Mouse (Mus musculus) E14TG2a.4 (cell line): ENCODE measurements around the gene Nkx2-1.
A peak's percentile ranks its signal among the peaks of the same experiment; 100 is the strongest.

Experiments used
- H3K27me3 ChIP-seq: 2 replicates; pipeline ENCODE4 v1.6.1; 2014; ENCODE audit warnings: low read length, control low read depth; ENCODE audit not compliant: insufficient read depth
- H3K36me3 ChIP-seq: 2 replicates; pipeline ENCODE4 v1.6.1; 2014; ENCODE audit warnings: low read length, control low read depth; ENCODE audit not compliant: insufficient read depth
- H3K4me1 ChIP-seq: replicated peaks from 2 replicates; pipeline ENCODE4 v1.6.1; 2014; ENCODE audit warnings: low read depth, low read length, control low read depth
- H3K4me3 ChIP-seq: replicated peaks from 2 replicates; pipeline ENCODE4 v1.5.1; 2014; ENCODE audit warnings: mild to moderate bottlenecking, low read length
- H3K9me3 ChIP-seq: 2 replicates; pipeline ENCODE4 v1.6.1; 2014; ENCODE audit warnings: low read length, control low read depth
- CTCF ChIP-seq: conservative IDR thresholded peaks from 2 replicates; pipeline ENCODE4 v1.5.1; 2014; ENCODE audit warnings: low read length
- NANOG ChIP-seq: IDR thresholded peaks from 2 replicates; pipeline ENCODE4 v1.6.1; 2014; ENCODE audit warnings: borderline replicate concordance, low read length, mixed read lengths
- POU5F1 ChIP-seq: IDR thresholded peaks from 2 replicates; pipeline ENCODE4 v1.6.1; 2014; ENCODE audit warnings: low read length, borderline replicate concordance

Gene Nkx2-1

DNA sequence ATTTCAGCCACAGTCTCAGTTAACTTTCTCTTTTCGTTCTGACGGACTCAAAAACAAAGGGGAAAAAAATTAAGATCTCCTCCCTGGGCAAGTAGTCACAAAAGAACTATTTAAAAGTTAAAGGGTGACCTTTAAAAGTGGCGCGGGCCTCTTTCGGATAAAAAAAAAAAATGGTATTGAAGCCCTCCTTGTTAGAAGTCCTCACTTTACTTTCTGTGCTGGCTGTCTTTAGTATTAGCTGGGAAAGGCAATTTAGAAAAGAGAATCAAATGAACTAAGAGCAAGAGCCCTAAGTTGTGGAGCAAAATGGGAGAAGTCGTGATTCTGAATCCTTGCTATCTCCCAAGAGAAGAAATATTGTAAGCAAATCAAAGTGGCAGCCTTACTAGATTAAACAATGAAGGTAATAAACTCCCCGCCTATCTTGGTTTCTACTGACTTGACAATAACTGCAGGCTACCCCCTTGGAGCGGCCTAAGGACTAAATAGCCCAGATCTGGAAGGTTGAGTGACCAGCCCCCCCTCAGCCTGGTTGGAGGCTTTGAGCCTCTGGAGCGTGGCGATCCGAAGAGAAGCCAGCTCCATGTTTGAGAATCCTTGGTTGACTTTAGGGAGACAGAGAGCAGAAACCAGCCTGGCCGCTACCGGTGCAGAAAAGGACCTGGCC is 17.5 kb downstream of the Nkx2-1 start:
- Histone ChIP-seq H3K4me1 (peaks cover 37% of the 10 kb centered on the region), H3K9me3 (peaks cover 3% of the 10 kb centered on the region), H3K27me3 (peaks cover 78% of the 10 kb centered on the region), H3K36me3 (no peaks in the 10 kb centered on the region), H3K4me3 (peak overlapping the region; percentile 72)
- TF ChIP-seq CTCF: no peak
- TF ChIP-seq NANOG: no peak
- no peak for TF ChIP-seq POU5F1

DNA sequence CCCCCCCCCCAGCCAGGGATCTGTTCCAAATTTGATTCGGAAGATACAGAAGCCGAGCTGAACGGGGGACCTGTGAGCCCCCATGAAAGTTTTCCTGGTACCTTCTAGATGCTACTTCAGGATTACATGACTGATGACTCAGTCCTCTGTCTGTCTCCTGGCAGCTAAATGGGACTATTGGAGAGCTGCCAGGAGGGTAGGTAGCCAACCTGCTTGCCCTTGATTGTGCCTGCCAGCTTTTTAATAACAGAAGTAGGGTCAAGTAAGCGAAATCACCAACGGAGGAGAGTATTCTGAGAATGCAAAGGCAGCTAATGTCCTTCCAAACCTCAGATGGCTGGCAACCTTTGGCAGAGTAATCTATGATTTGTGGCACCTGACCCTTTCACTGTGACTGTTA is 18.5 kb downstream of the Nkx2-1 start:
- Histone ChIP-seq H3K9me3 (no peaks in the 10 kb centered on the region), H3K36me3 (no peaks in the 10 kb centered on the region), H3K4me3 (no peak overlapping the region), H3K27me3 (peaks cover 74% of the 10 kb centered on the region), H3K4me1 (peaks cover 31% of the 10 kb centered on the region)
- TF ChIP-seq NANOG: no peak
- TF ChIP-seq CTCF: no peak
- no peak for TF ChIP-seq POU5F1

GRCm38 (mm10) chr12:56514831-56515230 is 21.9 kb downstream of the Nkx2-1 start:
- H3K9me3 ChIP-seq: no peaks in the 10 kb centered on the region
- H3K4me3 ChIP-seq: no peak overlapping the region
- H3K27me3 ChIP-seq: peaks cover 56% of the 10 kb centered on the region
- H3K4me1 ChIP-seq: peaks cover 13% of the 10 kb centered on the region
- H3K36me3 ChIP-seq: no peaks in the 10 kb centered on the region
- TF ChIP-seq CTCF (no peak), POU5F1 (no peak), NANOG (no peak)

GRCm38 (mm10) chr12:56508413-56508812 is 28.3 kb downstream of the Nkx2-1 start:
- Histone ChIP-seq H3K27me3 (peaks cover 49% of the 10 kb centered on the region), H3K4me1 (no peaks in the 10 kb centered on the region), H3K36me3 (no peaks in the 10 kb centered on the region), H3K4me3 (no peak overlapping the region), H3K9me3 (no peaks in the 10 kb centered on the region)
- TF ChIP-seq CTCF (no peak), POU5F1 (no peak), NANOG (no peak)

DNA sequence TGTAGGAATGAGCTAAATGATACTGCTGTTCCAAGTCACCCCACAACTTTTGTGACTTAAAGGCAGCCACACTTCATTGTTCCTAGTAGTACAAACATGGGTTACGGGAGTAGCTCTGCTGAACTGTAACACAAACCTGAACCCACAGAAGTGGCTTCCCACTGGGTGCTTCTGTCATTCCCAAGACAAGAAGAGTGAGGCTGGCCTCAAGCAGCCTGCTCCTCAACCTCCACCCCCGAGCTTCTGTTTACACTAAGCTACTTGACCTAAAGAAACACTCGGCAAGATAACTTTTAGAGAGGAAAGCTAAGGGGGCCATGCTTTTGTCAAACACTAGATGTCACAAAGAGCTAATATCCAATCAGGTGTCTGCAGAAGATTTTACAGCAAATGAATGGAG is 49.7 kb downstream of the Nkx2-1 start:
- Histone ChIP-seq H3K36me3 (no peaks in the 10 kb centered on the region), H3K4me3 (no peak overlapping the region), H3K27me3 (peaks cover 48% of the 10 kb centered on the region), H3K9me3 (peaks cover 7% of the 10 kb centered on the region; the same call in 1 of the 2 replicates), H3K4me1 (no peaks in the 10 kb centered on the region)
- TF ChIP-seq NANOG (no peak), POU5F1 (no peak), CTCF (no peak)

GRCm38 (mm10) chr12:56482606-56483005 is 54.1 kb downstream of the Nkx2-1 start:
- H3K9me3 ChIP-seq: peaks cover 7% of the 10 kb centered on the region; the same call in 1 of the 2 replicates
- H3K36me3 ChIP-seq: no peaks in the 10 kb centered on the region
- H3K4me1 ChIP-seq: no peaks in the 10 kb centered on the region
- TF ChIP-seq POU5F1: no peak
- TF ChIP-seq NANOG: no peak
- TF ChIP-seq CTCF: no peak
- no peak overlapping the region for H3K4me3 ChIP-seq
- H3K27me3 ChIP-seq: peaks cover 53% of the 10 kb centered on the region
